Mouse (Mus musculus): ENCODE data around the gene Cd209a.

- no peak for TF ChIP-seq TAL1 (IDR thresholded peaks at IDR 0.05; ENCODE audit: low read length)
- no peak for TF ChIP-seq GATA1 (IDR thresholded peaks at IDR 0.05; ENCODE audit: low read length)
Observed at GRCm38 (mm10) chr8:3720551-3720950, 28.2 kb downstream of the Cd209a start, which contains the start of gene Clec4g.
